Mouse (Mus musculus): ENCODE results near the gene Zfp62.

The Zfp62 gene

GRCm38 (mm10) chr11:49203771-49204497 is 842 bp downstream of the Zfp62 start:
- ATAC-seq (ENCODE audit: low TSS enrichment) = peak; percentile 66

- ATAC-seq (ENCODE audit: low TSS enrichment) = no peak
These were observed 2.0 kb downstream of the Zfp62 start for GRCm38 (mm10) chr11:49205080-49205590.

- no peak for ATAC-seq (ENCODE audit: low TSS enrichment)
These were observed 4.4 kb downstream of the Zfp62 start for GRCm38 (mm10) chr11:49207495-49207894.

- 0 out of 2 replicates have a peak, but pooled peaks have one; percentile 4 for ATAC-seq (ENCODE audit: low TSS enrichment)
These were observed 9.5 kb downstream of the Zfp62 start for GRCm38 (mm10) chr11:49212577-49212976.

- no peak for ATAC-seq (ENCODE audit: low TSS enrichment)
These were observed 10.4 kb downstream of the Zfp62 start for GRCm38 (mm10) chr11:49213505-49213904.

GRCm38 (mm10) chr11:49219271-49219670 is 16.2 kb downstream of the Zfp62 start:
- ATAC-seq (ENCODE audit: low TSS enrichment) = no peak

- ATAC-seq (ENCODE audit: low TSS enrichment) = no peak
These were observed 21.4 kb downstream of the Zfp62 start for GRCm38 (mm10) chr11:49224455-49224854.

- ATAC-seq (ENCODE audit: low TSS enrichment) = peak; percentile 94
These were observed 29.7 kb downstream of the Zfp62 start for GRCm38 (mm10) chr11:49232781-49233180.

GRCm38 (mm10) chr11:49235459-49236207 is 32.5 kb downstream of the Zfp62 start:
- ATAC-seq (ENCODE audit: low TSS enrichment) = no peak

- no peak for ATAC-seq (ENCODE audit: low TSS enrichment)
These were observed 33.8 kb downstream of the Zfp62 start for GRCm38 (mm10) chr11:49236891-49237290.

- no peak for ATAC-seq (ENCODE audit: low TSS enrichment)
These were observed 34.4 kb downstream of the Zfp62 start for GRCm38 (mm10) chr11:49237532-49237931.

- ATAC-seq (ENCODE audit: low TSS enrichment) = no peak
These were observed 37.2 kb downstream of the Zfp62 start for GRCm38 (mm10) chr11:49240310-49240709.

GRCm38 (mm10) chr11:49240874-49241273 is 37.8 kb downstream of the Zfp62 start:
- no peak for ATAC-seq (ENCODE audit: low TSS enrichment)

GRCm38 (mm10) chr11:49241471-49241870 is 38.4 kb downstream of the Zfp62 start:
- no peak for ATAC-seq (ENCODE audit: low TSS enrichment)

- peak; percentile 14 for ATAC-seq (ENCODE audit: low TSS enrichment)
These were observed 40.0 kb downstream of the Zfp62 start for GRCm38 (mm10) chr11:49242944-49243626.

GRCm38 (mm10) chr11:49243727-49244594 is 40.9 kb downstream of the Zfp62 start, which contains the start of gene Mgat1:
Mgat1 (plus strand) TSS chr11:49244191.
- peak; percentile 83 for ATAC-seq (ENCODE audit: low TSS enrichment)

GRCm38 (mm10) chr11:49244595-49244930 is 41.5 kb downstream of the Zfp62 start:
- ATAC-seq (ENCODE audit: low TSS enrichment) = peak; percentile 3; the same call in 1 of the 2 replicates

GRCm38 (mm10) chr11:49245176-49245575 is 42.1 kb downstream of the Zfp62 start:
- ATAC-seq (ENCODE audit: low TSS enrichment) = no peak

GRCm38 (mm10) chr11:49245634-49246415 is 42.7 kb downstream of the Zfp62 start:
- no peak for ATAC-seq (ENCODE audit: low TSS enrichment)

- ATAC-seq (ENCODE audit: low TSS enrichment) = no peak
These were observed 43.4 kb downstream of the Zfp62 start for GRCm38 (mm10) chr11:49246523-49246922.

- no peak for ATAC-seq (ENCODE audit: low TSS enrichment)
These were observed 44.2 kb downstream of the Zfp62 start for GRCm38 (mm10) chr11:49247255-49247654.
